Mouse (Mus musculus): ENCODE data around the gene Prn.

DNA sequence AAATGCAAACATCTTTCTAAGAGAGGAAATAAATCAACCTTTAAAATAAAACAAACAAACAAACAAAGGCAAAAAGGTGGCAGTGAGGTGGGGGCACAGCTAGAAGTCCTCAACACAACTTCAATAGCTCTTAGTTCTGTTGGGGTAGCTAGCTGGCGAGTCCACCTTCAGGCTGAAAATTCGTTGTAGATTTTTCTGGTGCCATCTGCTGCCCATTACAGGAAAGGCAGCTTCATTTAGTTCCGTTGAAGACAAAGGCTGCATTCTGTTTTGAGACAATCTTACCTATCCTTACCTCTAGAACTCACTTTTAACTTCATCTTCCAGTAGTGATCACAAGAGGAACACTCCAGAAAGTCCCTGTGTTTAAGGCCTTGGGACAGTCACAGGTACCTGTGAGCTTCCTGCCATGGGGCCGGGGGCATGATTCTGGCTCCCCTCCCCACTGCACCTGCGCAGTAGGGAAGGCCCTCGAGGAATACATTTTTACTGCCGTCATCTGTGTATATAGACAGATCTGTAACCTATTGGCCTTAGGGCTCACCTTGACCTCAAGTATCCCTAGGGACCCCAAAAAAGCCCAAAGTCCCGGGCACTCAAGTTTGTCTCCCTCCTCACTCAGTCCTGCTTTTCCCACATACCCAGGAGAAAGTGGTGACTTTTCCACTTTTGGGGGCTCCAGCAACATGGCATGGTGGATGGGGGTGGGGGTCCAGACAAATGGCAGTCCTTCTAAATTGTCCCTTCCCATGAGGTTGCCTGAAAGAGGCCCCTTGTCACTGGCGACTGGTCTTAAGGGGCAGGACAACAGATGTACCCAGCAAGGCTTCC is 40.2 kb downstream of the Prn start:
- TF ChIP-seq POLR2A (IDR thresholded peaks at IDR 0.05; ENCODE audit: control insufficient read depth, low read depth, low read length) (no peak), CTCF (IDR thresholded peaks at IDR 0.05; ENCODE audit: control insufficient read depth, insufficient read depth, insufficient replicate concordance, low read depth, low read length) (no peak)
